Mouse (Mus musculus): ENCODE results near the gene Pdzk1. TPM values are rescaled to one million over a fixed set of nuclear protein-coding genes. Genes with fewer than 3 reads are reported as not detected.

Pdzk1 gene
- total and polyA plus RNA-seq, 3 experiments: 0.10 TPM; not detected in 2

GRCm38 (mm10) chr3:96845191-96845590 is 16.1 kb downstream of the Pdzk1 start:
- Histone ChIP-seq H3K27ac (no peak overlapping the region), H3K79me2 (replicated peaks; ENCODE audit: control insufficient read depth, insufficient read depth, low read length) (no peaks in the 10 kb centered on the region), H3K4me3 (no peak overlapping the region), H3K27me3 (ENCODE audit: control insufficient read depth, insufficient read depth, low read length) (no peaks in the 10 kb centered on the region), H3K4me1 (ENCODE audit: control insufficient read depth, insufficient read depth, low read length) (no peaks in the 10 kb centered on the region), H3K36me3 (ENCODE audit: control insufficient read depth, insufficient read depth, low read length) (no peaks in the 10 kb centered on the region), H3K9ac (ENCODE audit: low read depth, low read length) (no peak overlapping the region)
- intact Hi-C loops (cut with DNase I): no loop called here
- WGBS: 90% methylated on average over 6 of the region's 6 CpGs
- no peak for TF ChIP-seq EP300 (IDR thresholded peaks at IDR 0.05; ENCODE audit: insufficient read depth, low read depth, low read length)
- no peak for TF ChIP-seq POLR2A (IDR thresholded peaks at IDR 0.05; ENCODE audit: insufficient read depth, low read depth, low read length)
- TF ChIP-seq CTCF (IDR thresholded peaks at IDR 0.05): no peak
- peak in 1 of 2 experiments; percentile 5 for DNase-seq

- H3K4me3 ChIP-seq: no peak overlapping the region
- no peaks in the 10 kb centered on the region for H3K79me2 ChIP-seq (replicated peaks; ENCODE audit: control insufficient read depth, insufficient read depth, low read length)
- no peak overlapping the region for H3K27ac ChIP-seq
- DNase-seq: peak in 1 of 2 experiments; percentile 4
- H3K36me3 ChIP-seq (ENCODE audit: control insufficient read depth, insufficient read depth, low read length): no peaks in the 10 kb centered on the region
- H3K4me1 ChIP-seq (ENCODE audit: control insufficient read depth, insufficient read depth, low read length): no peaks in the 10 kb centered on the region
- H3K27me3 ChIP-seq (ENCODE audit: control insufficient read depth, insufficient read depth, low read length): no peaks in the 10 kb centered on the region
- intact Hi-C loops (cut with DNase I): no loop called here
- 73% methylated on average over 9 of the region's 9 CpGs for WGBS
- H3K9ac ChIP-seq (ENCODE audit: low read depth, low read length): no peak overlapping the region
- TF ChIP-seq POLR2A (IDR thresholded peaks at IDR 0.05; ENCODE audit: insufficient read depth, low read depth, low read length): no peak
- no peak for TF ChIP-seq EP300 (IDR thresholded peaks at IDR 0.05; ENCODE audit: insufficient read depth, low read depth, low read length)
- TF ChIP-seq CTCF (IDR thresholded peaks at IDR 0.05): no peak
These were observed 16.7 kb downstream of the Pdzk1 start for GRCm38 (mm10) chr3:96845806-96846205.

- no peak for TF ChIP-seq EP300 (IDR thresholded peaks at IDR 0.05; ENCODE audit: insufficient read depth, low read depth, low read length)
- TF ChIP-seq POLR2A (IDR thresholded peaks at IDR 0.05; ENCODE audit: insufficient read depth, low read depth, low read length): no peak
- no peak for TF ChIP-seq CTCF (IDR thresholded peaks at IDR 0.05)
- 81% methylated on average over 12 of the region's 12 CpGs for WGBS
- H3K36me3 ChIP-seq (ENCODE audit: control insufficient read depth, insufficient read depth, low read length): no peaks in the 10 kb centered on the region
- intact Hi-C loops (cut with DNase I): no loop called here
- H3K27me3 ChIP-seq (ENCODE audit: control insufficient read depth, insufficient read depth, low read length): no peaks in the 10 kb centered on the region
- H3K9ac ChIP-seq (ENCODE audit: low read depth, low read length): no peak overlapping the region
- no peak overlapping the region for H3K4me3 ChIP-seq
- H3K4me1 ChIP-seq (ENCODE audit: control insufficient read depth, insufficient read depth, low read length): no peaks in the 10 kb centered on the region
- no peaks in the 10 kb centered on the region for H3K79me2 ChIP-seq (replicated peaks; ENCODE audit: control insufficient read depth, insufficient read depth, low read length)
- H3K27ac ChIP-seq: no peak overlapping the region
- DNase-seq: peak in 1 of 2 experiments; percentile 12
These were observed 17.9 kb downstream of the Pdzk1 start for GRCm38 (mm10) chr3:96846985-96847384.

- WGBS: 33% methylated on average over 6 of the region's 6 CpGs
- TF ChIP-seq POLR2A (IDR thresholded peaks at IDR 0.05; ENCODE audit: insufficient read depth, low read depth, low read length) (no peak), CTCF (IDR thresholded peaks at IDR 0.05) (no peak), EP300 (IDR thresholded peaks at IDR 0.05; ENCODE audit: insufficient read depth, low read depth, low read length) (no peak)
These were observed 18.6 kb downstream of the Pdzk1 start for GRCm38 (mm10) chr3:96847661-96848060.

GRCm38 (mm10) chr3:96848470-96848869 is 19.4 kb downstream of the Pdzk1 start:
- Histone ChIP-seq H3K36me3 (ENCODE audit: control insufficient read depth, insufficient read depth, low read length) (no peaks in the 10 kb centered on the region), H3K9ac (ENCODE audit: low read depth, low read length) (no peak overlapping the region), H3K4me1 (ENCODE audit: control insufficient read depth, insufficient read depth, low read length) (no peaks in the 10 kb centered on the region), H3K27ac (no peak overlapping the region), H3K4me3 (no peak overlapping the region), H3K27me3 (ENCODE audit: control insufficient read depth, insufficient read depth, low read length) (no peaks in the 10 kb centered on the region), H3K79me2 (replicated peaks; ENCODE audit: control insufficient read depth, insufficient read depth, low read length) (no peaks in the 10 kb centered on the region)
- WGBS: 84% methylated on average over 7 of the region's 8 CpGs
- TF ChIP-seq CTCF (IDR thresholded peaks at IDR 0.05): no peak
- no peak for TF ChIP-seq POLR2A (IDR thresholded peaks at IDR 0.05; ENCODE audit: insufficient read depth, low read depth, low read length)
- TF ChIP-seq EP300 (IDR thresholded peaks at IDR 0.05; ENCODE audit: insufficient read depth, low read depth, low read length): no peak
- intact Hi-C loops (cut with DNase I): no loop called here
- DNase-seq: no peak

More at GRCm38 (mm10) chr3:96847661-96848060, 18.6 kb downstream of the Pdzk1 start:
- no peaks in the 10 kb centered on the region for H3K4me1 ChIP-seq (ENCODE audit: control insufficient read depth, insufficient read depth, low read length)
- intact Hi-C loops (cut with DNase I): no loop called here
- no peaks in the 10 kb centered on the region for H3K27me3 ChIP-seq (ENCODE audit: control insufficient read depth, insufficient read depth, low read length)
- no peak overlapping the region for H3K4me3 ChIP-seq
- no peaks in the 10 kb centered on the region for H3K79me2 ChIP-seq (replicated peaks; ENCODE audit: control insufficient read depth, insufficient read depth, low read length)
- H3K9ac ChIP-seq (ENCODE audit: low read depth, low read length): no peak overlapping the region
- no peaks in the 10 kb centered on the region for H3K36me3 ChIP-seq (ENCODE audit: control insufficient read depth, insufficient read depth, low read length)
- peak in 1 of 2 experiments; percentile 6 for DNase-seq
- no peak overlapping the region for H3K27ac ChIP-seq

GRCm38 (mm10) chr3:96849168-96849727 is 20.2 kb downstream of the Pdzk1 start:
- intact Hi-C loops (cut with DNase I): no loop called here
- Histone ChIP-seq H3K4me3 (no peak overlapping the region), H3K27me3 (ENCODE audit: control insufficient read depth, insufficient read depth, low read length) (no peaks in the 10 kb centered on the region), H3K79me2 (replicated peaks; ENCODE audit: control insufficient read depth, insufficient read depth, low read length) (no peaks in the 10 kb centered on the region), H3K27ac (no peak overlapping the region), H3K36me3 (ENCODE audit: control insufficient read depth, insufficient read depth, low read length) (no peaks in the 10 kb centered on the region), H3K9ac (ENCODE audit: low read depth, low read length) (no peak overlapping the region), H3K4me1 (ENCODE audit: control insufficient read depth, insufficient read depth, low read length) (no peaks in the 10 kb centered on the region)
- TF ChIP-seq POLR2A (IDR thresholded peaks at IDR 0.05; ENCODE audit: insufficient read depth, low read depth, low read length) (no peak), CTCF (IDR thresholded peaks at IDR 0.05) (no peak), EP300 (IDR thresholded peaks at IDR 0.05; ENCODE audit: insufficient read depth, low read depth, low read length) (no peak)
- 85% methylated on average over 2 of the region's 2 CpGs for WGBS
- peak in 1 of 2 experiments; percentile 3 for DNase-seq
